Mouse (Mus musculus) neural tube, embryonic 14.5 days (tissue): Measurements from ENCODE around the gene Ddx60. TPM values are rescaled to one million over a fixed set of nuclear protein-coding genes. Genes with fewer than 3 reads are reported as not detected.
"Not testable (repeated sequence)": the region's sequence is repeated elsewhere in the genome, so short reads cannot be mapped to it uniquely, and the experiment has no call there.

Source experiments
- ATAC-seq: fragments of 200-750 bp; cut with Nextera tagmentation; 2 replicates; pipeline ENCODE4 v1.8.0; 2017; ENCODE audit warnings: low read depth, mild to moderate bottlenecking, moderate TSS enrichment, moderate library complexity
- H3K27ac ChIP-seq: fragments of 300-500 bp; sonication (generic); 2 replicates; pipeline ENCODE4 v1.5.1; 2014; ENCODE audit warnings: low read depth, mild to moderate bottlenecking, control low read depth, low read length, moderate library complexity, mixed read lengths
- H3K27me3 ChIP-seq: fragments of 300-500 bp; sonication (generic); 2 replicates; pipeline ENCODE4 v1.6.1; 2014; ENCODE audit warnings: low read length; ENCODE audit not compliant: control insufficient read depth, insufficient read depth
- H3K36me3 ChIP-seq: fragments of 300-500 bp; sonication (generic); 2 replicates; pipeline ENCODE4 v1.6.1; 2014; ENCODE audit warnings: low read length, mixed read lengths; ENCODE audit not compliant: control insufficient read depth, insufficient read depth
- H3K4me1 ChIP-seq: fragments of 300-500 bp; sonication (generic); 2 replicates; pipeline ENCODE4 v1.6.1; 2014; ENCODE audit warnings: low read length; ENCODE audit not compliant: control insufficient read depth, insufficient read depth
- H3K4me2 ChIP-seq: fragments of 300-500 bp; sonication (generic); 2 replicates; pipeline ENCODE4 v1.6.1; 2014; ENCODE audit warnings: mild to moderate bottlenecking, low read depth, low read length, control low read depth
- H3K4me3 ChIP-seq: fragments of 300-500 bp; sonication (generic); 2 replicates; pipeline ENCODE4 v1.5.1; 2014; ENCODE audit warnings: low read depth, low read length, control low read depth, mixed read lengths
- H3K9ac ChIP-seq: fragments of 300-500 bp; sonication (generic); replicated peaks from 2 replicates; pipeline ENCODE4 v1.6.1; 2014; ENCODE audit warnings: low read depth, mild to moderate bottlenecking, control low read depth, low read length, mixed read lengths
- H3K9me3 ChIP-seq: fragments of 300-500 bp; sonication (generic); 2 replicates; pipeline ENCODE4 v1.6.1; 2016; ENCODE audit warnings: low read length; ENCODE audit not compliant: control insufficient read depth
- WGBS: fragments of 180-500 bp; shearing (Covaris S2); extraction: QIAGEN DNeasy Blood & Tissue Kit; methylation state at CpG from one replicate; pipeline ENCODE4 v1.1.7; 2014; 5-methylcytosine and 5-hydroxymethylcytosine counted together
- polyA plus RNA-seq: library from polyadenylated mRNA; unstranded; fragments of >200 nt; fragmentation: Nextera tagmentation; extraction: Ambion mirVana; gene quantifications from 2 replicates; pipeline ENCODE4 v1.2.1, GENCODE M21; 2014

The Ddx60 gene
- polyA plus RNA-seq, 1 experiment from 2014 or later: 0.20 TPM

DNA sequence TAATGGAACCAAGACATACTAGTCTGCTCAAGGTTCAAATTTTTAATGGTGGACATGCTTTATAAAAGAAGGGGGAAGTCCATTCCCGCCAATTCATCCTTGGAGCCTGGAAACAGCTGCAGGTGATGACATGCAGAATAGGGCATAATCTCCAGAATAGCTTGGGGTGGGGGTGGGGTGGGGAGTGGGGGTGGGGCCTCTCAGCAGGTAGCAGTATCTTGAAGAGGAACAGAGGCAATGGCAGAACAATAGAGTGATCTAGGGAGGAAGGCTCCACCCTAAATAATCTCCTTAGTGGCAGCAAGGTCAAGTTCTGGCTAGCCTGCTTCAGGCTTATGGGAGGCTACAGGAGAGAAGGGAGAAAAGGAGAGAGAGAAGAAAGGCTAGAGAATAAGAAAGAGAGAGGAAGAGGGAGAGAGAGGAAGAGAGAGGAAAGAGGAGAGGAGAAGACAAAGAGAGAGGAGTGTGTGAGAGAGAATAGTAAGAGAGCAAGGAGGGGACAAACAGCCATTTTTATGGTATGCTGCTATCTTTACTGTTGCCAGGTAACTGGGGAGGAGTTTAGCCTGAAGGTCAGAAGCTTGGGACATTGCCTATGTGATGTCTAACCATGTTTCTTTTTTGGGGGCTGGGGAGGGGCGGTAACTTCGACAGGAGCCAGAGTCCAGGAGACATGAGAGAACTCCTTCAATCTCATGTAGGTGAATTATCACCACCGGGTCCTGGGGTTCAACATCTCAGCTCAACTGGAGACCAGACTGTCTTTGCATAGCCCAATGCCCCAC, 36.9 kb downstream of the Ddx60 start:
- H3K27me3 ChIP-seq, H3K27ac ChIP-seq, H3K36me3 ChIP-seq, H3K9ac ChIP-seq, H3K9me3 ChIP-seq, H3K4me1 ChIP-seq, H3K4me2 ChIP-seq, ATAC-seq, H3K4me3 ChIP-seq: not testable (repeated sequence)
- 81% methylated on average over 4 of the region's 4 CpGs for WGBS

DNA sequence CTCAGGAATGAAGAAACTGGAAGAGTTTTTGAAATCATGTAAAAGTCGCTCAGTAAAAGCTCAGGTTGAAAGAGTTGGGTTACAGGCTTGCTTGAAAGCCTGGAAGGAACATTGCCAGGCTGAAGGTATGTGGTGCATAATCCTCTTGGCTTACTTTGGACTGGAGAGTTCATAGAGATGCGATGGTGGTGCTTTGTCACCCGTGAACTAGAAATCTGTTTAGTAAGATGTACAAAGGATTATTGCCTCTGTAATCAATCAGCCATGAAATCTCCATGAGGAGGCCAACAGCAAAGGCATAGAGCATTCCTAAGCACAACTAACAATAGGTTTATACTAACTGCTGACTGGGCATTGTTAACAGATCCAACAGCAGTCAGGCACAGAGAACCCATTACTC, 41.7 kb downstream of the Ddx60 start:
- Histone ChIP-seq H3K9me3 (no peaks in the 10 kb centered on the region), H3K27ac (no peak overlapping the region), H3K4me1 (no peaks in the 10 kb centered on the region), H3K4me2 (no peak overlapping the region), H3K27me3 (no peaks in the 10 kb centered on the region), H3K4me3 (no peak overlapping the region), H3K9ac (no peak overlapping the region), H3K36me3 (no peaks in the 10 kb centered on the region)
- no peak for ATAC-seq
- 34% methylated on average over 3 of the region's 3 CpGs for WGBS

DNA sequence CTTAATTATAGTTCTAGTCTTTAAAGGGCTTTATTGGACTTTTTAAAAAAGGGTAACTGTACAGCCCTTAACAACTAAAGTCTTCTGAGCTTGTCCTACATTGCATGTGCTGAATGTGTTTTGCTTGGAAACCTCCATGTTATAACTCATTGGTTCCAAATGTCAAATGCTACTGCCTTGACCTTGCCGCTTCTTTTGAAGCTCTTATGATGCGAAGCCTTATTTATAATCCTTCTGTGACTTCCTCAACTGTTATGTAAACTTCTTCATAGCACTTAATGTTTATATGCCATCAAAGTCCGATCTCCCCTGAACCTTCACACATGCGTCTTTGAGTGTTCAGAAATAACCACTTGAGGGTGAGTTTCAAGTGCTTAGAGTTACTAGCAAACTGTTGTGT, 57.1 kb downstream of the Ddx60 start:
- no peak for ATAC-seq
- Histone ChIP-seq H3K9ac (no peak overlapping the region), H3K27me3 (no peaks in the 10 kb centered on the region), H3K9me3 (no peaks in the 10 kb centered on the region), H3K27ac (no peak overlapping the region), H3K36me3 (no peaks in the 10 kb centered on the region), H3K4me1 (no peaks in the 10 kb centered on the region), H3K4me3 (no peak overlapping the region), H3K4me2 (no peak overlapping the region)
- 83% methylated on average over 4 of the region's 4 CpGs for WGBS

DNA sequence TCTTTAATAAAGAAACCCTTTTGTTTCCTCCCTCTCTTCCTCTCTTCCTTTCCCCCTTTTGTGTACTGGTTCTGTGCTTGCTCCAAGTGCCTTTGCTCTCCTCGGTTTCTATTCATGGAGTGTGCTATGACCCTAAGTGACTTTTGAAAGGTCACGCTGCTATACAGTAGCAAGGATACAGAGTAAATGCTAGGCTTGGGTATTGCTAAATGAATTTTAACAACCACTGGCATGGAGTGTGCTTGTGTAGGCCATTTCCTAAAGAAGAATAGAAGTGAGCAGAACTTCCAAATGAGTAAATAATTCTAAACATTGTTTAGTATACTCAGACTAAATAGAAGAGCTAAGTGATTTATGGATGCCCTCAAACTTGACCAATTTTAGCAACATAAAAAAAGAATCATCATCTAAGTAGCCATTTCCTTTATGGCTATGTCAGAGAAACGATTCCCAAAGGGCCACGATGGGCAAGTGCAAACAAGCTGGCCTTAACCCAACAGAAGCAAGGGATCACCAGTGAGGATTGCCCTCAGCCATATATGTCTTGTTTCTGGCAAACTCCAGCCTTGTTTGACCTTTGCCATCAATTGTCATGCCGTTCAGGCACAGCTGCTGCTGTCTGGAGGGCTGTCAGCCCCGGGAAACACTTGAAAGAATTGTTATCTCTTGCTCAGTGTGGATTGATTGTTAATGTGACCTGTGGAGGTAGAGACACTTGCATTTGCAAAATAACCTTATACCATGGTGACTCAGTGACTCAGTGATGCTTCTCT, 58.0 kb downstream of the Ddx60 start:
- H3K9me3 ChIP-seq: no peaks in the 10 kb centered on the region
- no peak for ATAC-seq
- H3K27ac ChIP-seq: no peak overlapping the region
- no peaks in the 10 kb centered on the region for H3K27me3 ChIP-seq
- H3K4me2 ChIP-seq: no peak overlapping the region
- H3K4me1 ChIP-seq: no peaks in the 10 kb centered on the region
- H3K36me3 ChIP-seq: no peaks in the 10 kb centered on the region
- 40% methylated on average over 6 of the region's 6 CpGs for WGBS
- H3K9ac ChIP-seq: no peak overlapping the region
- no peak overlapping the region for H3K4me3 ChIP-seq

DNA sequence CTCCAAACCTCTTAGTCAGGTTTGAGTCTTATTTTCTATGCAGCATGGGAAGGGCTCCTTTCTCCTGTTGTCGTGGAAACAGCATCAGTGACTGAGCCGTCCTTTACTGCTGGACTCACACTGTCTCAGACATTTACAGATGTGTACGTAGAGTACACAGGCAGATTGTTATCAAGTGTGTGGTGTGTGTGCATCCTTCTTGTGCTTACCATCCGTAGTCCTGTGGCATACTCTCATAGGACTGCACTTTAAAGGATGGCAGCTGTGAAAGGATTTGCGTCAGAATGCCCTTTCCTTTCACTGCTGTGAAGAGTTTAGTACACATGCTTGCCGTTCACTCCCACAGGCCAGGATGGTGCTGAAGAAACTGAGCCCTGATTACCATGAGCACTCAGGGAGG, 61.6 kb downstream of the Ddx60 start:
- Histone ChIP-seq H3K4me2 (no peak overlapping the region), H3K4me1 (no peaks in the 10 kb centered on the region), H3K27ac (no peak overlapping the region), H3K9me3 (no peaks in the 10 kb centered on the region), H3K9ac (no peak overlapping the region), H3K4me3 (no peak overlapping the region), H3K36me3 (no peaks in the 10 kb centered on the region), H3K27me3 (no peaks in the 10 kb centered on the region)
- ATAC-seq: 0 out of 2 replicates have a peak, but pooled peaks have one; percentile 31
- 25% methylated on average over 6 of the region's 6 CpGs for whole genome bisulfite sequencing

DNA sequence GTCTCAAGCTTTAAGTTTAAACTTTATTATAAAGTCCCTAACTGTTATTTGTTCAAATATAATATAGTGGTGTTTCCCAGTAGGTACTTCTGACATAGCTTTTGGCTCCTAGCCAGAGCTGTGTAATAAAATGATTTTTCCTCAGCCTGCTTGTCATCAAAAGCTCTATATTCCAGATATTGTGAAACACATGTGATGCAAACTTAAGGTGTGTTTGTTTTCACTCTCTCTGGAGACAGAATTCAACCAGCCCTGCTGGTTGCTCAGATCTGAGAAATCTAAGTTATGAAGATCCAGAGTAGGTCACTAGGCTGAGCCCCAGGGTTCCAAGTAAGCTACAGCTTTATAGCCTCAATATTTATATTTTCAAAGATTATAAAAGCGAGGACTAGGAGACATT, 64.9 kb downstream of the Ddx60 start:
- H3K4me1 ChIP-seq: no peaks in the 10 kb centered on the region
- H3K9me3 ChIP-seq: no peaks in the 10 kb centered on the region
- 84% methylated on average over 1 of the region's 1 CpGs for WGBS
- no peaks in the 10 kb centered on the region for H3K36me3 ChIP-seq
- no peak for ATAC-seq
- no peak overlapping the region for H3K4me2 ChIP-seq
- H3K27ac ChIP-seq: no peak overlapping the region
- no peak overlapping the region for H3K4me3 ChIP-seq
- H3K27me3 ChIP-seq: no peaks in the 10 kb centered on the region
- no peak overlapping the region for H3K9ac ChIP-seq

DNA sequence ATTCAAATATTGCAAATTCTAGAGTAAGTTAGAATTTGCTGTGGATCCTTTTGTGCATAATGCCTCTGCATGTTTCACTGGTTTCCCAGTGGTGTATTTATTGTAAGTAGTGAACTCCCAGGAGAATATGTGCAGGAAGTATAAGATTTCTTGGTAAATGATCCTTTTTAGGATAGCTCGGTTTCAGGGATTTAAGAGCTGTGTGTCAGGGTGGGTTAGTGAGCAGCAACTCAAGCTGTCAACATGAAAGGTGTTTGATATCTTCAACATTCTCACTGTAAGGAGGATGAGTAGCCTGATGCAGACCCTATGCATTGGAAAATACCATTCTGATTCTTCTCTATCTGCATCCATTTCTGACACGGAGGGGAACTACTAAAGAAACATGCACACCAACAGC, 69.2 kb downstream of the Ddx60 start:
- no peak overlapping the region for H3K9ac ChIP-seq
- no peak overlapping the region for H3K27ac ChIP-seq
- no peaks in the 10 kb centered on the region for H3K27me3 ChIP-seq
- ATAC-seq: no peak
- no peaks in the 10 kb centered on the region for H3K9me3 ChIP-seq
- no peaks in the 10 kb centered on the region for H3K4me1 ChIP-seq
- H3K4me3 ChIP-seq: no peak overlapping the region
- 82% methylated on average over 2 of the region's 2 CpGs for WGBS
- H3K4me2 ChIP-seq: no peak overlapping the region
- no peaks in the 10 kb centered on the region for H3K36me3 ChIP-seq

DNA sequence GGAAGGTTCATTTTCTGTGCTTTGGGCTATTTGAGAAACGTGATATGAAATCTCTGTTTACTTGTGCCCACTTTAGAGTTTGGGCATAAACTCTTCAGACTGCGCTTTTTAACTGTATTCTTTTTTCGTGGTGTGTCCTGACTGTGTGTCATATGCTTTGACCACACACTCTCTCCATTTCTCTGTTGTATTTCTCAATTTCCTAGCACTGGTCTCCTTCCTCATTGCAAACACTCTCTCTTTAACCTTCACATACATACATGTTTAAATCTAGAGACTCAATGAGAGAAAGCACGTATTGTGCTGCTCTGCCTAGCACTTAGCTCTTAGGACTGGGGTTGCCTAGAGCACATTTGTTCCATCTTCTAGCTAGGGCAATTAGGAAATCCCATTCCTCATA, 86.3 kb downstream of the Ddx60 start:
- Histone ChIP-seq H3K4me2 (no peak overlapping the region), H3K4me1 (no peaks in the 10 kb centered on the region), H3K9ac (no peak overlapping the region), H3K9me3 (no peaks in the 10 kb centered on the region), H3K4me3 (no peak overlapping the region), H3K36me3 (no peaks in the 10 kb centered on the region), H3K27ac (no peak overlapping the region), H3K27me3 (no peaks in the 10 kb centered on the region)
- 93% methylated on average over 4 of the region's 4 CpGs for WGBS
- ATAC-seq: no peak

DNA sequence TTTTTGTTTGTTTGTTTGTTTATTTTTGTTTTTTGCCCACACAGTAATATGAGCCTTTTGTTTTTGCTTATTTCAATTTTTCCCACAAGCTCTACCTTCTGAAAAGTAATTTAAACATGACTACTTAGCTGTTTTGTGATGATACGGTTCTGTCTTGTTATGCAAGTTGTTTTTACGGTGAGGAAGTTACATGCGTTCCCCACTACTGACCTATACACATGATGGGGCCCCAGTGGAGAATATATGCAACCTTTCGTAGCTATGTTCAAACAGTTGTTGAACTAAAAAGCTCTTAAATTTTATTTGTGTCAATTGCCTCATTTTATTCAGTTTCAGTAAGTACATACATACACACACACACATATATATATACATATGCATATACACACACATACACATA, 86.7 kb downstream of the Ddx60 start:
- Histone ChIP-seq H3K9me3 (no peaks in the 10 kb centered on the region), H3K27ac (no peak overlapping the region), H3K36me3 (no peaks in the 10 kb centered on the region), H3K4me2 (no peak overlapping the region), H3K4me1 (no peaks in the 10 kb centered on the region), H3K27me3 (no peaks in the 10 kb centered on the region), H3K4me3 (no peak overlapping the region), H3K9ac (no peak overlapping the region)
- 94% methylated on average over 4 of the region's 4 CpGs for WGBS
- ATAC-seq: no peak
